Mouse (Mus musculus) midbrain, embryonic 13.5 days (tissue): Measurements from ENCODE around the gene Clic6. TPM values are rescaled to one million over a fixed set of nuclear protein-coding genes. Genes with fewer than 3 reads are reported as not detected.
"Not testable (repeated sequence)": the region's sequence is repeated elsewhere in the genome, so short reads cannot be mapped to it uniquely, and the experiment has no call there.

Experiments used
- ATAC-seq: fragments of 200-750 bp; cut with Nextera tagmentation; 2 replicates; pipeline ENCODE4 v1.8.0; 2017; ENCODE audit warnings: mild to moderate bottlenecking, moderate TSS enrichment, moderate library complexity
- H3K27ac ChIP-seq: fragments of 300-500 bp; sonication (generic); 2 replicates; pipeline ENCODE4 v1.5.1; 2015; ENCODE audit warnings: inconsistent platforms, mild to moderate bottlenecking, moderate library complexity
- H3K27me3 ChIP-seq: fragments of 300-500 bp; sonication (generic); 2 replicates; pipeline ENCODE4 v1.6.1; 2015; ENCODE audit warnings: mild to moderate bottlenecking, inconsistent platforms
- H3K36me3 ChIP-seq: fragments of 300-500 bp; sonication (generic); 2 replicates; pipeline ENCODE4 v1.6.1; 2015; ENCODE audit warnings: mild to moderate bottlenecking, inconsistent platforms
- H3K4me1 ChIP-seq: fragments of 300-500 bp; sonication (generic); replicated peaks from 2 replicates; pipeline ENCODE4 v1.6.1; 2015; ENCODE audit warnings: inconsistent platforms
- H3K4me2 ChIP-seq: fragments of 300-500 bp; sonication (generic); replicated peaks from 2 replicates; pipeline ENCODE4 v1.6.1; 2015; ENCODE audit warnings: moderate library complexity, mild to moderate bottlenecking, inconsistent platforms
- H3K4me3 ChIP-seq: fragments of 300-500 bp; sonication (generic); replicated peaks from 2 replicates; pipeline ENCODE4 v1.5.1; 2015; ENCODE audit warnings: mild to moderate bottlenecking, inconsistent platforms
- H3K9ac ChIP-seq: fragments of 300-500 bp; sonication (generic); replicated peaks from 2 replicates; pipeline ENCODE4 v1.6.1; 2015; ENCODE audit warnings: mild to moderate bottlenecking, inconsistent platforms
- H3K9me3 ChIP-seq: fragments of 300-500 bp; sonication (generic); 2 replicates; pipeline ENCODE4 v1.6.1; 2016; ENCODE audit warnings: mild to moderate bottlenecking, inconsistent platforms
- WGBS: fragments of 180-500 bp; shearing (Covaris S2); methylation state at CpG from one replicate; pipeline ENCODE4 v1.1.7; 2015; 5-methylcytosine and 5-hydroxymethylcytosine counted together
- polyA plus RNA-seq: library from polyadenylated mRNA; unstranded; fragments of >200 nt; fragmentation: Nextera tagmentation; extraction: Ambion mirVana; gene quantifications from 2 replicates; pipeline ENCODE4 v1.2.1, GENCODE M21; 2015

The Clic6 gene
- polyA plus RNA-seq, 1 experiment from 2014 or later, result 3.1 TPM

DNA sequence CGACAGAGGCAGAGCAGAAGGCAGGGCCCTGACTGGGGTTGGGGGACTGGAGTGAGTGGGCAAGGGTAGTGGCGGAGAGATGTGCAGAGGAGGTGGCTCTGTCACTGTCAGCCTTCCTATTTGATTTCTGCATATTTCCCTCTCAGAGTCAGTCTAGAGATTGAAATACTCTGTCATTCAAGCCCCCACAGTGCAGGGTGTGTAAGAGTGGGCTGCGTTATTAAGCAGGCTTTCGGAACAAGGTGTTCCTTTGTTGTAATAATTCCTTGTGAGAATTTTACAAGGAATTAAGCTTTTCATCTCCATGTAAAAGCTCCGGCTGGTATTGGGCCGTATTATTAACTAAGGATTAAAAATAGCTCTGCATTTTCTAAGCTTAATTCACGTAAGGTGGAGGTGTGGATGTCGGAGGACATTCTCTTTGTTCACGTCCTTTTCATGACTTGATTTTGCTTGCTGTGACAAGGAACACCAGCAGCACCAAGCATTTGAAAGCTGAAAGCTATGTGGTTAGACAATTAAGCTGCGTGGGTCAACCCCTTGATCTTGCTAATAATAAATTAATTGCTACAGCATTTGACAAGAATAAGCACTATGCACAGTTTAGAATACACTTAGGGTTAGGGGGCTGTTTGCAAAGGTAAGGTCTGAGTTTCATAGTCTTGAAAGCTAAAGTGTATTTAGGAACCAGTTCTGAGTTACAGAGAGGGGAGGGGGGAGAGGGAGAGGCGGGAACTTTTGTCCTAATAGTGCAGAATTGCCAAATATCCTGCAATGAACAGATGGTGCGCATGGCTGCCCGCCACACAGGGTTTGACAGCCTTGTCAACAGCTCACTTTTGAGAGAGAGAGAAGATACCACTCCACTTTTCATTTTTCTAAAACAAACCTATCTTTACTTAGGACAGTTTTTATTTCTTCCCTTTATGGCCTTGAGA is 25.6 kb downstream of the Clic6 start:
- Histone ChIP-seq H3K4me2 (no peak overlapping the region), H3K27ac (no peak overlapping the region), H3K27me3 (no peaks in the 10 kb centered on the region), H3K36me3 (no peaks in the 10 kb centered on the region), H3K4me3 (no peak overlapping the region), H3K9me3 (no peaks in the 10 kb centered on the region), H3K9ac (no peak overlapping the region), H3K4me1 (peaks cover 13% of the 10 kb centered on the region; the same call in 1 of the 2 replicates)
- 58% methylated on average over 13 of the region's 13 CpGs for WGBS
- no peak for ATAC-seq

DNA sequence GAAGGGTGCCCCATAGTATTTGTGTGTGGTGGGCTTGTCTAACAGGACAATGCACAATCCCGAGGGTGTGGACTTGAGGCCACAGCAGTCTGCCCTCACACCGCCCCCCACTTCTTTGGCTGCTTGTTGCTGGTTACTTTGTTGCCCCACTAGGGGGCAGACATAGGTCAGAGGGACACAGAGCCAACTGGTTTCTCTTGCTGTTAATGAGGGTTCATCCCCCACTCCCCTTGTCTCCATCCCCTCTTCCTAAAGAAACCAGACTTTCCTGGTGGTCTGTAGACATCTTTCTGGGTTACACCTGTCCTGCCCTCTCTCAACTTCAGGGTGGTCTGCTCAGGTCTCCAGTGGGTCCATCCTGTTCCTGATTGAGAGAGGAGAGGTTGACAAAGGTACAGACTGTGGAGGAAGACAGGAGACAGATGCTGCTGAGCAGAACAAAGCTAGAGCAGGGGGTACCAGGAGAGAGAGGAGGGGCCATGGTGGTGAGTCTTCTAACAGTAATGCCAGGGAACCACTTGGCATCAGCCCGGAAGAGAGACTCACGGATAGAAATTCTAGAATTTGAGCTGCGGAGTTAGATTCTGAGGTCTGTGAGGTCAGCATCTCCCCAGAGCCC is 26.3 kb downstream of the Clic6 start:
- H3K36me3 ChIP-seq, result no peaks in the 10 kb centered on the region
- peaks cover 13% of the 10 kb centered on the region; the same call in 1 of the 2 replicates for H3K4me1 ChIP-seq
- H3K4me2 ChIP-seq, result no peak overlapping the region
- H3K9me3 ChIP-seq, result no peaks in the 10 kb centered on the region
- H3K27ac ChIP-seq, result no peak overlapping the region
- no peak overlapping the region for H3K9ac ChIP-seq
- H3K27me3 ChIP-seq, result no peaks in the 10 kb centered on the region
- ATAC-seq, result no peak
- H3K4me3 ChIP-seq, result no peak overlapping the region
- 56% methylated on average over 5 of the region's 5 CpGs for WGBS

DNA sequence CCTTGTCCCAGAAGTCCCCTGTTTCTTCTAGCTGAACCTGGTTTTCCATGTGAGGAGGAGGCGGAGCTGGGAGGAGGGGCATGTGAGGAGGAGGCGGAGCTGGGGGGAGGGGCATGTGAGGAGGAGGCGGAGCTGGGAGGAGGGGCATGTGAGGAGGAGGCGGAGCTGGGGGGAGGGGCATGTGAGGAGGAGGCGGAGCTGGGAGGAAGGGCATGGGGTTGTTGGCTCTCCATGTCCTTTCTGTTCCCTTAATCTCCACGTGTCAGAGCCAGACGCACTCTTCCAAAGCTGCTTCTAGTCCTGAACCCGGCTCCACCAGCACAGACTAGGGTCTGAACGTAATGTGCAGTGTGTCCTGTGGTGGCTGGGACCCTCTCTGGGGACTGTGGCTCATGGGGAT is 29.4 kb downstream of the Clic6 start:
- not testable (repeated sequence) for H3K4me3 ChIP-seq, H3K36me3 ChIP-seq, H3K27ac ChIP-seq, H3K9ac ChIP-seq, H3K27me3 ChIP-seq, H3K9me3 ChIP-seq, ATAC-seq, H3K4me2 ChIP-seq
- H3K4me1 ChIP-seq, result peaks cover 13% of the 10 kb centered on the region; the same call in 1 of the 2 replicates
- 72% methylated on average over 8 of the region's 9 CpGs for WGBS

DNA sequence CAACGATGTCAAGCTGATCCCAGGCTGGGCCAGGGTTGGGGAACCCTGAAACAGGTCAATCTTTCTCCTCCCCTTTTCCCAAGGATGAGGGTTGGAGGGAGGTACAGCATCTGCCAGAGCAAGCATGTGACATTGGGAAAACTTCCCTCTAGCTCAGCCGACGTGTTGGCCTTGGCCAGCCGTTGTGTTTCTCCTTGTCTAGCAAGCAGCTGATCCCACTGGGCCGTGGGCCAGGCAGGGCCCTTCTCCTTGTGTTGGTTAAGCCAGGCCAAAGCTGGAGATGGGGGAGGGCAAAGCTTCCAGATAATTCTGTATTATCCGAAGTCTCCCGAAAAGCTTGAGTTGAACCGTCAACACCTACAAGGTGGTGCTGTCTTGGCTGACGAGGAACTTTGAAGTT is 30.6 kb downstream of the Clic6 start:
- H3K9me3 ChIP-seq, result no peaks in the 10 kb centered on the region
- 93% methylated on average over 9 of the region's 9 CpGs for WGBS
- no peak overlapping the region for H3K9ac ChIP-seq
- no peak overlapping the region for H3K4me3 ChIP-seq
- no peak overlapping the region for H3K4me2 ChIP-seq
- no peak overlapping the region for H3K27ac ChIP-seq
- ATAC-seq, result no peak
- H3K36me3 ChIP-seq, result no peaks in the 10 kb centered on the region
- H3K27me3 ChIP-seq, result no peaks in the 10 kb centered on the region
- peaks cover 7% of the 10 kb centered on the region; the same call in 1 of the 2 replicates for H3K4me1 ChIP-seq

DNA sequence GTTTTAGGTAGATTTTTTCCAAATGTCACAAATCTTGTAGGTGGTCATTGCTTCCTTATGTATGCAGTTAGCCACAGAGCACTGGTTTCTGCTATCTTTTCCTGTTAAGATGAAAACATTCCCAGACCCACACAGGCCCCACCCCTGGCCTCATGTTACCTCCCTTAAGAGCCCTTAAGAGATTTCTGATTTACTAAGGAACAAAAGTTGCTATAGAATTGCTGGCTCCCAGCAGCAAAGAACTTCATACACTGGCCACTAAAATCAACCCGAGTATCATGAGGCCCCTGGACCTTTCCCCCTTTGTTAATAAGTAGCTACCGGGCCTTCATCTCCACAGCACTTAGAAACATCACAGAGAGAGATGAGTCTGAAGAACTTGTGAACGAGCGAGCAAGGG is 33.2 kb downstream of the Clic6 start:
- Histone ChIP-seq H3K4me2 (no peak overlapping the region), H3K36me3 (no peaks in the 10 kb centered on the region), H3K27me3 (no peaks in the 10 kb centered on the region), H3K4me1 (no peaks in the 10 kb centered on the region), H3K4me3 (no peak overlapping the region), H3K27ac (no peak overlapping the region), H3K9ac (no peak overlapping the region), H3K9me3 (no peaks in the 10 kb centered on the region)
- 68% methylated on average over 4 of the region's 4 CpGs for WGBS
- no peak for ATAC-seq

DNA sequence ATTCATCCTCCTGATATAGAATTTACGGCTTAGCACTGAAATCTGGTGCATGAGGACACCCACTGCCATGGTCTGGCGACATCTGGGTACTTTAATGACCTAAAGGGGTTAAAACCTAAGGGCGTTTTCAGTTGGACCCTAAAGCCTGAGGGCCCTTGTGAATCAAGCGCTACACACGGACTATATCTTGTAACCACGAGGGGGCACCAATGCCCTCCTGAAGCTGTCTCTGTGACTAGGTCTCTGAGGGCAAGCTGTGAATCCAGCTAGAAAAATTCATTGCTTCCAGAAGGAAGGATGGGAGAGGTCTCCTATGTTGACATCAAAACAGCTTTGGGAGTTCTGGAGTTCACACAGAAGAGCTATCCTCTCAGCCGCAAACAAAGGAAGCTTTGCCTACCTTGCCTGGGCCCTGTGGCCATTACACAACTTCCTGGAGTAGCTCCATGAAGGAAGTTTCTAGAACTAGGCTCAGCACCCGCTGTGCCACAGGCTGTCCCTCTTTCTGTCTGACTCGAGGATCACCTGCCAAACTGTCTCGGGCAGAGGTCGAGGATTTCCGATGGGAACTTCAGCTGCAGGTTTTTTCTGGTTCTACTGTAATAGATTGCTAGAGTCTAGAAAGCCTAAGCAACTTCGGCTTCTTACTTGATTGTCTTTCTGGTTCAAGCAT is 34.4 kb downstream of the Clic6 start:
- no peaks in the 10 kb centered on the region for H3K4me1 ChIP-seq
- H3K27me3 ChIP-seq, result no peaks in the 10 kb centered on the region
- no peaks in the 10 kb centered on the region for H3K9me3 ChIP-seq
- no peak overlapping the region for H3K4me3 ChIP-seq
- H3K9ac ChIP-seq, result no peak overlapping the region
- H3K36me3 ChIP-seq, result no peaks in the 10 kb centered on the region
- 55% methylated on average over 13 of the region's 13 CpGs for WGBS
- no peak overlapping the region for H3K27ac ChIP-seq
- H3K4me2 ChIP-seq, result no peak overlapping the region
- ATAC-seq, result no peak

DNA sequence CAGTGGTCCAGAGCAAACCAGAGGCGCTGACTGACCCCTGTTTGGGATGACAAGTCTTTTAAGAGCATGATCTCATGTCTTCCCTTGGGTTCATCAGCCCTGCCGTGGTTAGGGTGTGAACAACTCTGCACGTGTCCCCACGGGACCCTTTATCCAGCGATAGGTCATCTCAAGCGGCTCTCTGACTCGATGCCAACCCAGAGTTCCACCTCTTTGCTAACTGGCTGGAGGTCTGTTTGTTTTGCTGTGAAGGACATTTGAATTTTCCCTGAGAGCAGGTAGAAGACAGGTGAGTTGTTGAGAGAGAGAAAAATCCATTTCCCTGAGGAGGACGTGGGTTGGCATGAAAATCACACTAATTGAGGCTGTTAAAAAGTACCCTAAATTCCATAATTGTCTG is 37.8 kb downstream of the Clic6 start:
- no peak overlapping the region for H3K9ac ChIP-seq
- H3K9me3 ChIP-seq, result no peaks in the 10 kb centered on the region
- H3K4me1 ChIP-seq, result no peaks in the 10 kb centered on the region; the same call in 1 of the 2 replicates
- H3K27me3 ChIP-seq, result no peaks in the 10 kb centered on the region
- no peaks in the 10 kb centered on the region for H3K36me3 ChIP-seq
- 88% methylated on average over 8 of the region's 8 CpGs for WGBS
- no peak overlapping the region for H3K4me2 ChIP-seq
- H3K4me3 ChIP-seq, result no peak overlapping the region
- ATAC-seq, result no peak
- H3K27ac ChIP-seq, result no peak overlapping the region

DNA sequence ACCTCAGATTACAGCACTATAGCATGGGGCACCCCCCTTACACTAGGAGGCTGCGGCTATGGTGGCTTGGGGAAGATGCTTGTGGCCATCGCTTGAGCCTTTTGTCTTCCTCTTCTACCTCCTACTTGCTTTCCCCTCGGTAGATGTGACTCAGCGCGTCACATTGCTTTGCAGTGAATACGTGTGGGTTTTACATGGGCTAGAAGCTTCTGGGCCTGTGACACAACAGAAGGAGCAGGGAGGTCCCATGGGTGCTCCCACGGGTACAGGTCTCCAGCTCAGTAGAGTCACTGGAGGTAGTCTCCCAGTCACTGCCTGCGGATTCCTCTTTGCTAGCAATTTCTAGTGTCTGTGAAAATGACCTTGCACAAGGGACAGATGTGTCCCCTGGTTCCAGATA is 39.1 kb downstream of the Clic6 start:
- no peak overlapping the region for H3K4me3 ChIP-seq
- 81% methylated on average over 8 of the region's 8 CpGs for WGBS
- no peaks in the 10 kb centered on the region; the same call in 1 of the 2 replicates for H3K4me1 ChIP-seq
- no peak overlapping the region for H3K9ac ChIP-seq
- no peaks in the 10 kb centered on the region for H3K36me3 ChIP-seq
- no peak overlapping the region for H3K4me2 ChIP-seq
- H3K9me3 ChIP-seq, result peaks cover 3% of the 10 kb centered on the region; the same call in 1 of the 2 replicates
- no peak for ATAC-seq
- no peak overlapping the region for H3K27ac ChIP-seq
- H3K27me3 ChIP-seq, result no peaks in the 10 kb centered on the region

DNA sequence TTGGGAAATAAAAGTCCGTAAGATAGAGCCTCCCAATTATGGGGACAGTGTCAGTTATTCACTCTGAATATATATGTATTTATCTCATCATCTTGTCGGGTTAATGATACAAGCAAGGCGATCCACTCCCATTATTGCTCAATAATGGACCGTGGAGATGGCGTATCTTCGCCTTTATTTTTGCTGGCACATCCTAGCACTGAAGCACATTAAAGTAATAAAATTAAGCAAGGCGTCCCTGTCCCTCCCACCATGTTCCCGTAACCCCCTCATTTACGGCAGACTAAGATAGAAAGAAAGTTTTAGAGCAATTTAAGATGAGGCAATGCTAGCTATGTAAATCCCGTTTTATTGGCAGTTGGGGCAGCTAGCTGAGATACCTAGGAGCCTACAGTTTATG is 40.4 kb downstream of the Clic6 start:
- ATAC-seq, result no peak
- H3K36me3 ChIP-seq, result no peaks in the 10 kb centered on the region
- no peak overlapping the region for H3K9ac ChIP-seq
- no peaks in the 10 kb centered on the region; the same call in 1 of the 2 replicates for H3K4me1 ChIP-seq
- H3K27me3 ChIP-seq, result no peaks in the 10 kb centered on the region
- H3K27ac ChIP-seq, result no peak overlapping the region
- H3K4me2 ChIP-seq, result no peak overlapping the region
- 83% methylated on average over 10 of the region's 10 CpGs for WGBS
- no peak overlapping the region for H3K4me3 ChIP-seq
- H3K9me3 ChIP-seq, result peaks cover 3% of the 10 kb centered on the region; the same call in 1 of the 2 replicates

DNA sequence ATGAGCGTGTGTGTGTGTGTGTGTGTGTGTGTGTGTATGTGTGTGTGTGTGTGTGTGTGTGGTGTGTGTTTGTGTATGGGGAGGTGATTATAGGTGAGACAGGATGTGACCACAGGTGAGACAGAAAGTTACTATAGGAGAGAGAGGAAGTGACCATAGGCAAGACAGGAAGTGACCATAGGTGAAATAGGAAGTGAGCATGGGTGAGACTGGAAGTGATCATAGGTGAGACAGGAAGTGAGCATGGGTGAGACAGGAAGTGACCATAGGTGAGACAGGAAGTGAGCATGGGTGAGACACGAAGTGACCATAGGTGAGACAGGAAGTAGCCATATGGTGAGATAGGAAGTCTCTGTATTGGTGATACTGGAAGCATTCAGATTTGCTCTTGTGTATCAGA is 49.7 kb downstream of the Clic6 start:
- Histone ChIP-seq H3K36me3 (no peaks in the 10 kb centered on the region), H3K27me3 (no peaks in the 10 kb centered on the region), H3K27ac (no peak overlapping the region), H3K4me3 (no peak overlapping the region), H3K4me2 (no peak overlapping the region), H3K9me3 (no peaks in the 10 kb centered on the region), H3K4me1 (no peaks in the 10 kb centered on the region), H3K9ac (no peak overlapping the region)
- no peak for ATAC-seq
- WGBS, result 94% methylated on average over 2 of the region's 2 CpGs

DNA sequence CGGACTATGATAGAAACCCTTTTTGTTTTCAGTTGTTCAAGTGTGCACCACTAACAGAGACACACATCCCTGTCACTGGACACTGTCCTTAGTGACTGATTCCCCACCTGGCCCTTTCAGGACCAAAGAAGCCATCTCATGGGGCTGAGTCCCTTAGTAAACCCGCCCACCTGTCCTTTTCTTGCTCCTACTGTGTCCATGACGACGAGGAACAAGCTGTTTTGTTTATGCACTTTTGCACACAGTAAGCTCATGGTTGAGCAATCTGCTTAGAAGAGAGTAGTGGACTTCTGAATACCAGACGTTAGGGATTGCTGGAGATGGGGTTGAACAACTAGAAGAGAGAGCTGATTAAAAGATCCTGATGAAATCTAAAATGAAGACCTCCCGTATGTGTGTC is 52.8 kb downstream of the Clic6 start:
- 70% methylated on average over 6 of the region's 6 CpGs for WGBS
- Histone ChIP-seq H3K27me3 (no peaks in the 10 kb centered on the region), H3K9me3 (no peaks in the 10 kb centered on the region), H3K27ac (no peak overlapping the region), H3K4me2 (no peak overlapping the region), H3K4me1 (no peaks in the 10 kb centered on the region), H3K36me3 (no peaks in the 10 kb centered on the region), H3K4me3 (no peak overlapping the region), H3K9ac (no peak overlapping the region)
- ATAC-seq, result no peak

DNA sequence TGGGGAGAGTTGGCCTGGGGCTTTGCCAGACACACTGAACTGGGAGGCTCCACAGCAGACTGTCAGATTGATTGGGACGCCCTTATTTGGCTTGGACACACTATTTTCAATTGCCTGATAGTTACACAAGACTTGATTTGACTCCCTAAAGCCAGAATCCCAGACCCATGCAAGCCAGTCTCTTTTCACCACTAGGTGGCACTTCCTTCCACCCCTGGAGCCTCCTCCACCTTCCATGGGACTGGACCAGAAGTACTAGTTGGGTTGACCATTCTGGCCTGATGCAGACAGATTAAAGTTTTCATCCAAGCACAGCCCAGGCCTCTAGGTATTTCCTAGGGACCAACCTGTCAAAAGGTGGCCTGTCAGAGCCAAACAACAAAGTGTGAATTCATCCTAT is 58.7 kb downstream of the Clic6 start:
- Histone ChIP-seq H3K4me3 (no peak overlapping the region), H3K27me3 (no peaks in the 10 kb centered on the region), H3K36me3 (no peaks in the 10 kb centered on the region), H3K27ac (no peak overlapping the region), H3K9me3 (no peaks in the 10 kb centered on the region), H3K9ac (no peak overlapping the region), H3K4me2 (no peak overlapping the region), H3K4me1 (no peaks in the 10 kb centered on the region)
- ATAC-seq, result no peak
- 56% methylated on average over 1 of the region's 1 CpGs for WGBS
